Mouse (Mus musculus): Measurements from ENCODE around the gene Sarnp.

Gene Sarnp

DNA sequence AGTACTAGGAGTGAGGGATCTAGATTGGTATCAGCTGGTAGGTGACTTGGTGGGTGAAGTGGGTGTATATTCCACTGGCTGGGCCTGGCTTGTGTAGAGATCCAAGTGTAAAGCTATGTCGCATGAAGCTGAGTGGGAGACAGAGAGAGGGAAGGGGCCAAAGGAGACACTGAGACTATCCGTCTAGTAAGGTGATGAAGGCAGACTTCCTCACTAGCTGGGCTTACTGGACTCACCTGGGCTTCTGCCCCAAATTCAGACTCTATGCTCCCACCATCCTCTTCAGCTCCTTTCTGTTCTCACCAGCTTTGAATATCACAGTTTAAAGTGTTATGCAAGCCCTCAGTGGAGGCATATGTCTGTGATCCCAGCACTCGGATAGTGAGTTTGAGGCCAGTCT lies 99.5 kb downstream of the Sarnp start:
- no peak for ATAC-seq (ENCODE audit: low TSS enrichment)

DNA sequence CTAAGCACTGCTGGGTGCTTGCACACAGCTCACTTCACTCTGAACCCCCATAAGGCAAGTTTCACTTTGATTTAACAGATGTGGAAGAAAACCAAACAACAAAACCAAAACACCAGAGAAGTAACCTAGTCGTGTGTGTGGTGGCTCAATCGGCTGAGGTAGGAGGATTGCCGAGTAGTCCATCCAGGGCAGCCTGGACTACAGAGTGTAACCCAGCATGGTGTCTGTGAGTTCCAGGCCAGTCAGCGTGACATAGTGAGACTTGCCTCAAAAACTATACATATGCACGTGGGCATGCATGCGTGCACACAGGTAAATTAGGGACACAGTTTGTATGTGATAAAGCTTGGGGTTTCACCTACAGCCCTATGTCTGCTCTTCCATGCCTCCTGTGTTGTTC lies 100.3 kb downstream of the Sarnp start:
- ATAC-seq (ENCODE audit: low TSS enrichment), result no peak

DNA sequence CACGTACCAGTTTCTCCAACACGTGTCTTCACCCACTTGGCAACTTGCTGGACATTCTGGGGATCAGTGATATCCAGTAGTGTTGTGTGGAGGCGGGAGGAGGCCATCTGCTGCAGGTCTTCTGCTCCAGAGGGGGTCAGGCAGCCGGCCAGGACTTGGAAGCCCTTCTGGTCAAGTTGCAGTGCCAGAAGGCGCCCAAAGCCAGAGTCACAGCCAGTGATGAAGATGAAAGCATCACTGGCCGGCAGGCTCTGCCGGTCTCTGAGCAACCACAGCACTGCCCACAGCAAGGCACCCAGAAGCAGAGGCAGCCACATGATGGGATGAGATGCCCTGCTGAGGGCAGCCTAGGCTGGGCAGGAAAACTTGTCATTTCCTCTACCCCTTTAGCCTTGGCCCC lies 101.1 kb downstream of the Sarnp start:
- ATAC-seq (ENCODE audit: low TSS enrichment), result no peak

DNA sequence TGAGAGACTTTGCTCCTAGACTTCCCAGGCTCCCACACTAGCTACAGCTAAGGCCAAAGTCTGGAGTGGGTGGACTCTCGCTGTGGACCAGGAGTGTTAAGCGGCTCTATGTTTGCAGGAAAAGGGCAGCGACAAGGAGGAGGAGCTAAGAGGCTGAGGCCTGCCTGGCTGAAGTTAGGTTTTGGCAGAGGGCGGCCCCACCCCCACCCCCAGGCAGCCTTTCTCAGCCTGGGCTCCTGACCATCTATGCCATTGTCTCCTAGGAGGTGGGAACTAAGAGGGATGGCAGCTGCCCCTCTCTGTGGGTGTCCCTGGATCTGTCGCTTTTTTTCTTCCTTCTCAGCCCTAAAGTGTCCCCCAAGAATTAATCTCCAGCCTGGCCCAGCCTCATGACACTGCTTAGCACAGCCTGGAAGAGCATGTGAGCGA lies 102.1 kb downstream of the Sarnp start:
- peak; percentile 14 for ATAC-seq (ENCODE audit: low TSS enrichment)

DNA sequence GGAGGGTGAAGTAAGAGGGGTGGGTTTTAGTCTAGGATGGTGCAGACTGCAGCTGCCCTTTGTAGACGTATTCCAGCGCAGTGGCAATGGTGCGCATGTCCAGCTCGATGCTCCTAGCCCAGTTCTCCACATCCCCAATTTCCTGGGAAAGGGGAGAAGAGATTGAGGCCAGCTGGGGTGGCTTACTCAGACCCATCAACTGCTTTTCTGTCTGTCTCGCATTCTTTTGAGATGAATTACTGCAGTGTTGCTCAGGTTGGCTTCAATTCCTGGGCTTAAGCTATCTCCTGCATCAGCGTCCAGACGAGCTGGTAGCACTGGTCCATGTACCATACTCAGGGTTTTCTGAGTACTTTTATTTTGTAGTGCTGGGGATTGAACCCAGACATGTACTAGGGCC lies 102.8 kb downstream of the Sarnp start:
- no peak for ATAC-seq (ENCODE audit: low TSS enrichment)

DNA sequence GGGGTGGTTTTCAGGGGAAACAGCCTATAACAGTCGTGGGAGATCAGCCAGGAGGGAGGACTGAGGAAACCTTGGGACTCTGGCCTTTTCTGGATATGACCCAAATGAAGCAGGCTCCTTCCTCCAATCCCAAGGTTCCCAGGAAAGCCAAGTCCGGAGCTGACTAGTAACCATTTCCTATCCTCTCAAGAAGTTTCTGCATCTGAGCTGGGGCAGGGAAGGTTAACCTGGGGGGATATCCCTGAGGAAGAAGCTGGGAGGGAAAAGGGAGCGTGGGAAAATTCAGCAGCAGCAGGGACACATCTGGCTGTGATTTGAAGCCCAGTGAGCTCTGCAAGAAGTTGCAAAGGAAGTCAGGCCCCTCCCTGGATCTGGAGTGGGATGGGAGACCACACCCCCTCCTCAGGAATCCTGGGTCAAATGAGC lies 103.6 kb downstream of the Sarnp start:
- no peak for ATAC-seq (ENCODE audit: low TSS enrichment)

DNA sequence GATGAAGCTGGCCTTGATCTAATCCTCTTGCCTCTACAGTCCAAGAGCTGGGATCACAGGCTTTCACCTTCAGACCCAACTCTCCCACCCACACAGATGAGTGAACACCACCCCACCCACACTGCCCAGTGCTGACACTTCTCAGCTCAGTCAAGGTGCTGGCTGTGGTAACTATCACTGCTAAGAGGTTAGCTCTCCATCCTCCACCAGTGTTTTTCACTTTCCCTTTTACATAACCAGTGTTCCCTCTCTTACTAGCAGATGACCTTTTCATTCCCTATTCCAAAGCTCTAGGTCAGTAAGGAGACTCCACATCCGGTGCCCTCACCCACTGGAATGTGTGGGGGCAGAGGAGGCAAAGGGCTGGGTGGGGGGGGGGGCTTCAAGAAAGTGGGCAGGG lies 104.1 kb downstream of the Sarnp start:
- no peak for ATAC-seq (ENCODE audit: low TSS enrichment)

DNA sequence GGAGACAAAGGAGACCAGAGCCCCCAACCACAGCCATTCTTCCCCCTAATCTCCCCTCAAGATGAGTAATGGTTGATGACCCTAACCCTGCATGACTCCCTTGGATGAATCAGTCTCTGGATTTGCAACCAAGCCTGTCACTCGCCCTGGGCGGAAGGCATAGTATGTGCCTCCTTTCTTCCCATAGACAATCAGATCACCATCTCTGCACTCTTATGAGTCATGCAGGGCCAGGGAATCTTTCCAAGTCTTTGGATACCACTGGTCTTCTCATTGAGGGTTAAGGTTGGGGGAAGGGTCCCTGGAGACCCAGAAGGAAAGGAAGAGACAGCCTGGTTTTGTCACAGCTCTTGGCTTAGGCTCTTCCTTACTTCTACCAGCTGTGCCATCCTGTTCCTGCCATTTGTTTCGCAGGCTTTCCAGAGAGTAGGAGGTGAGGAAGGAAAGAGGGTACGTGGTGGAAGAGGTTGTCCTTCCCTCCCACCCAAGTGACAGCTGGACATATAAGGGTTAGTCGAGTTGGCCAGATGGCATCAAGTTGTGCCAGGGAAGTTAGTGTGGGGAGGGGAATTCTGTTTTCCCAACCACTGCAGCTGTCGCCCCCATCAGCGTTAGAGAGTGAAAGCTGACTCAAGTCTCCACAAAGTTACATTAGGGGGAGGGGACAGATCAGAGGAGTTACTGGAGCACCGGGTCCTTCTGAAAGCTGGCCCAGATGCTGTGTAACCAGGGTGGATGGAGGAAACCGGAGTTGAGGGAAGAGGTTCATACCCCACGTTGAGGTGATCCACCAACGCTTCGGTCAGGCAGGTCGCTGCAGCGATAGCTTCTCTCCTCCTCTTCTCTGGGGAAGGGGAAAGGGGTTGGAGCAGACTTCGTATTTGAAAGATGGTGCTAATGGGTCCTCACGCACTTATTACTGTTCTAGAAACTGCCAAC lies 105.0 kb downstream of the Sarnp start:
- ATAC-seq (ENCODE audit: low TSS enrichment), result no peak

DNA sequence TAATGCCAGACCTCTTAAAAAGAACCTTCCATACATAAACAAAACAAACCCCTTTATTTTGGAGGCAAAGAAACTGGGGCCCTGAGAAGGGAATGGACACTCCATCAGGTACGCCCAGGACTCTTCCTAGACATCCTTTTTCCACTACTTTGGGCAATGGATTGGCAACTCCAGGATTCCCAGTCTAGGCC lies 105.6 kb downstream of the Sarnp start, which contains the start of gene Rdh5:
Rdh5 (minus strand) TSS at position 67 of the 191 bp plus-strand sequence.
- no peak for ATAC-seq (ENCODE audit: low TSS enrichment)

DNA sequence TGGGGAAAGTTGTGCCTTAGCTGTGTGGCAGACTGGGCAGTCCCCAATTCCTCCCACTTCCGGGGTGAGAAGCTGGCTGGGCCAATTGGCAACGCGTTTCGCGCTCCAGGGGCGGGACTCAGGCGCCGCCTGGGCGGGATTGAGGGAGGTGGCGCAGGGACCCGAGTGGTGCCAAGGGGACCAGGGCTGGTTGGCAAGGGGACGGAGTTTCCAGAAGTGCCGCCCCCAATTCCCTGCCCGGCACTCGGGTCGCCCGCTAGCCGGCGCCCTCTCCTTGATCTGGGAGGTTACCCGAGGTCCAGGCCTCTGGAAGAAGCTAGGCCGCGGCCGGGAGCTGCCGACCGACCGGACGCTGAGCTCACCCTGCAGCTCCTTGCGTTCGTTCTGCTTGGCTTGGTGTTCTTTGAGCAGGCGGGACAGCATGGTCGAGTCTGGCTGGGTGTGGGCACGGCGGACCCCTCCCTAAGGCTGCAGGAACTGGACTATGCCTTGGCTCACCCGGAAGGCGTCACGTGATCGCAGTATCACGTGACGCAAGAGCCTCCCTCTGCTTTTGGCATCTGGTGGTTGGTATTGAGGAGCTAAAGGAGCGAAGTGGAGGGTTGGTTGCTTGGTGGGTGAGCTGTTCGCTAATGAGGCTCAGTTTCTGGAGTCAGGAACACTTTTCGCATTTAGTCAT lies 106.0 kb downstream of the Sarnp start:
- ATAC-seq (ENCODE audit: low TSS enrichment), result peak; percentile 91

DNA sequence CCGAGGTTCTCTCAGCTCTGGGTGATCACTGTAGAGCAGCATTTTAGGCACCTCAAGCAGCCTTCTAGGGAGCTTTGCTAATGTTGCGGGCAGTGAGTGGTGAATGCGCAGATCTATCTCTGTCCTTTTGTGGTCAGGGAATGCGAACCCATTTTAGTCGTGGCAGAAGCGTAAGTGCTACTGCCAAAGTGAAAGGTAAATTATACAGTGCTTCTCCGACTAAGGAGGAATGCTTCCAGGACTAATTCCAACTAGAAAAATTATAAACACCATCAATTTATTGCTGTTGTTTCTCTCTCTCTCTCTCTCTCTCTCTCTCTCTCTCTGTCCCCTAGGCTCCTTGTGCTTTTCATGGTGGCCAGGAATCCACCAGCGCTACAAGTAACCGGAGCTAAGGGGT lies 106.8 kb downstream of the Sarnp start, which contains the start of gene Bloc1s1:
Bloc1s1 (minus strand) TSS at position 101 of the 400 bp plus-strand sequence.
- ATAC-seq (ENCODE audit: low TSS enrichment), result peak; percentile 10; the same call in 1 of the 2 replicates
